Mouse (Mus musculus) midbrain, postnatal 0 days (tissue): Measurements from ENCODE around the gene 5031439G07Rik. TPM values are rescaled to one million over a fixed set of nuclear protein-coding genes. Genes with fewer than 3 reads are reported as not detected.

Source experiments
- ATAC-seq: fragments of 200-750 bp; cut with Nextera tagmentation; 2 replicates; pipeline ENCODE4 v1.8.0; 2017; ENCODE audit warnings: moderate number of reproducible peaks, mild to moderate bottlenecking, moderate TSS enrichment, moderate library complexity; ENCODE audit not compliant: low FRiP score
- DNase-seq: peaks from one replicate; pipeline ENCODE4 v3.0.0-alpha.2; 2015; ENCODE audit warnings: low spot score
- H3K27ac ChIP-seq: fragments of 300-500 bp; sonication (generic); 2 replicates; pipeline ENCODE4 v1.5.1; 2014; ENCODE audit warnings: low read depth, mild to moderate bottlenecking, low read length, mixed read lengths
- H3K27me3 ChIP-seq: fragments of 300-500 bp; sonication (generic); 2 replicates; pipeline ENCODE4 v1.6.1; 2014; ENCODE audit warnings: low read length, control low read depth, mixed read lengths; ENCODE audit not compliant: insufficient read depth
- H3K36me3 ChIP-seq: fragments of 300-500 bp; sonication (generic); 2 replicates; pipeline ENCODE4 v1.6.1; 2014; ENCODE audit warnings: low read length, control low read depth, mixed read lengths; ENCODE audit not compliant: insufficient read depth
- H3K4me1 ChIP-seq: fragments of 300-500 bp; sonication (generic); 2 replicates; pipeline ENCODE4 v1.6.1; 2014; ENCODE audit warnings: mild to moderate bottlenecking, control low read depth, antibody characterized with exemption, low read length, mixed read lengths; ENCODE audit not compliant: insufficient read depth
- H3K4me2 ChIP-seq: fragments of 300-500 bp; sonication (generic); 2 replicates; pipeline ENCODE4 v1.6.1; 2014; ENCODE audit warnings: low read depth, mild to moderate bottlenecking, low read length, mixed read lengths; ENCODE audit not compliant: poor library complexity, severe bottlenecking
- H3K4me3 ChIP-seq: fragments of 300-500 bp; sonication (generic); 2 replicates; pipeline ENCODE4 v1.5.1; 2014; ENCODE audit warnings: low read depth, mild to moderate bottlenecking, low read length, moderate library complexity
- H3K9ac ChIP-seq: fragments of 300-500 bp; sonication (generic); replicated peaks from 2 replicates; pipeline ENCODE4 v1.6.1; 2014; ENCODE audit warnings: mild to moderate bottlenecking, low read length, moderate library complexity, mixed read lengths; ENCODE audit not compliant: poor library complexity, severe bottlenecking
- H3K9me3 ChIP-seq: fragments of 300-500 bp; sonication (generic); 2 replicates; pipeline ENCODE4 v1.6.1; 2016; ENCODE audit warnings: low read length, control low read depth
- CTCF ChIP-seq: IDR thresholded peaks from 2 replicates; pipeline ENCODE4 v1.5.1; 2016; ENCODE audit warnings: antibody characterized with exemption, mild to moderate bottlenecking
- WGBS: fragments of 180-500 bp; shearing (Covaris S2); extraction: QIAGEN DNeasy Blood & Tissue Kit; methylation state at CpG from one replicate; pipeline ENCODE4 v1.1.7; 2014; 5-methylcytosine and 5-hydroxymethylcytosine counted together
- polyA plus RNA-seq: library from polyadenylated mRNA; unstranded; fragments of >200 nt; fragmentation: Nextera tagmentation; extraction: Ambion mirVana; gene quantifications from 2 replicates; pipeline ENCODE4 v1.2.1, GENCODE M21; 2015
- total RNA-seq: library from RNA; depleted of rRNA; stranded (reverse); fragments of >200 nt; gene quantifications from 2 replicates; pipeline ENCODE4 v1.2.3, GENCODE M21; 2014

Gene 5031439G07Rik
- total and polyA plus RNA-seq, 2 experiments from 2014 or later = 22.2 to 127 TPM

DNA sequence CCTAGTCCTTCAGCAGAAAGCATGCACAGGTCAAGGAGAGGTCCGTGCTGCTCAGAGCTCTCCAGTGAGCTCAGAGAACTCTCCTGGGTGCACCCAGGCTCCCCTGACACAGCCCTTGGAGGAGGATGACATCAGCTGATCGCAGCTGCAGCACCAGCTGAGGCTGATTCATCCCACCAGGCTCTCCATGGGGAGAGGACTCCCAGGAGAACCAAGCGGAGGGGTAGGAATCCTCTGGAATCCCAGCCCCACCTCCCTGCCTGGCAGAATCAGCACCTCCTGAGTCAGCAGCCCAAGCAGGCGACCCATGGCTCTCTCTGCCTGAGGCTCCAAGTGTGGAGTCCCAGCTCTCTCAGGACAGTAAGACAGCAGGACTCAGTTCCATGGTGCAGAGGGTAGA is 12.6 kb downstream of the 5031439G07Rik start:
- no peaks in the 10 kb centered on the region for H3K27me3 ChIP-seq
- no peak overlapping the region for H3K27ac ChIP-seq
- 45% methylated on average over 3 of the region's 4 CpGs for WGBS
- DNase-seq = peak; percentile 27
- H3K4me3 ChIP-seq = no peak overlapping the region
- ATAC-seq = no peak
- H3K4me2 ChIP-seq = no peak overlapping the region
- peaks cover 9% of the 10 kb centered on the region; the same call in 1 of the 2 replicates for H3K4me1 ChIP-seq
- no peak overlapping the region for H3K9ac ChIP-seq
- H3K36me3 ChIP-seq = 0 out of 2 replicates have a peak, but pooled peaks cover 7% of the 10 kb centered on the region
- no peak for TF ChIP-seq CTCF
- no peaks in the 10 kb centered on the region for H3K9me3 ChIP-seq

DNA sequence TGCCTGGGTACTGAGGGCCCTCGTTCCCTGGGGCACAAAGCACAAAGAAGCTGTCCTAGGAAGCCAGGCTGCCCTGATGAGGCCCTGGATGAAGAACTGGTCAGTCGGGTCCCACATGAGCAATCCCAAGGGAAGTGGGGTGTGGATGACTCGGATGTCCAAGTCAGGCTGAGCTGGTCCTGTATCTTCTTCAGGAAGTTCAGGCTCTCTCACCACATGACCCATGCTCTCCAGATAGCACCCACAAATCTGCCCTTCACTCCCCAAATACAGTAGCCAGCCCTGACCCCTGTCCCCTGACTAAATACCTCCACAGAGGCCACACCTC is 14.8 kb downstream of the 5031439G07Rik start:
- H3K27me3 ChIP-seq = no peaks in the 10 kb centered on the region
- no peak for TF ChIP-seq CTCF
- peaks cover 10% of the 10 kb centered on the region; the same call in 1 of the 2 replicates for H3K36me3 ChIP-seq
- 17% methylated on average over 3 of the region's 3 CpGs for WGBS
- peak; percentile 21; the same call in 1 of the 2 replicates for ATAC-seq
- H3K4me3 ChIP-seq = no peak overlapping the region
- H3K9ac ChIP-seq = no peak overlapping the region
- no peak for DNase-seq
- H3K4me1 ChIP-seq = peaks cover 9% of the 10 kb centered on the region; the same call in 1 of the 2 replicates
- no peak overlapping the region for H3K4me2 ChIP-seq
- H3K27ac ChIP-seq = no peak overlapping the region
- H3K9me3 ChIP-seq = no peaks in the 10 kb centered on the region

DNA sequence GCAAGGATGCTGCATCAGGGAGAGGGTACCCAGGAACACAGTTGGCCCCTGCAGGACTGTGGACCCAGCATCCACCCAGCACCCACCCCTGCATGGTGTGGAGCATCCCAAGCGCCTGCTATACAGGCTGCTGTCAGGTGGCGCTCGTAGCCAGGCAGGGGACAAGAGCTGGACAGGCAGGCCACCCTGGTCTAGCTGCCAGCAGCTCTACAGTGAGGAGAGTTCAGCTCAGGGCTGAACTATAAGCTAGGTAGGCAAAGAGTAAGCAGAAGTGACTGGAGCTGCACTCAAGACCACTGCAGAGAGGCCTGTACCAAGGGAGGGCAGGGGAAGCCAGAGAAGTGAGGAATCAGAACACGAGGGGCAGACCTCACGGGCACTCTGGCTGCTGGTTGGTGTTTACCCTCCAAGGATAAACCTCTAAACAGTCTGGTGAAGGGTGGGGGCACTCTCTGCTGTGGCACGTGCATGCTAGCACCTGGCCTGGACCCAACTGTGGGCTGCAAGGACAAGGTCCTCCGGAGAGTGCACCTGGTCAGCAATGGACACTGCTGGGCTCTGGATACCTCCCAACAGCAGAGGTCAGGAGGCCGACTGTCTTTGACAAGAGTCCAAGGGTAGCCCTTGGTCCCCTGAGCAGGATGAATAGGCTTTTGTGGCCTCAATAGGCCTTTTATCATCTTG is 15.3 kb downstream of the 5031439G07Rik start:
- 49% methylated on average over 8 of the region's 8 CpGs for whole genome bisulfite sequencing
- no peak overlapping the region for H3K4me3 ChIP-seq
- ATAC-seq (peak; percentile 59), DNase-seq (peak; percentile 32)
- H3K27ac ChIP-seq = peak overlapping the region; percentile 38; the same call in 1 of the 2 replicates
- no peak overlapping the region for H3K4me2 ChIP-seq
- H3K4me1 ChIP-seq = peaks cover 9% of the 10 kb centered on the region; the same call in 1 of the 2 replicates
- no peak overlapping the region for H3K9ac ChIP-seq
- no peaks in the 10 kb centered on the region for H3K9me3 ChIP-seq
- no peak for TF ChIP-seq CTCF
- no peaks in the 10 kb centered on the region for H3K27me3 ChIP-seq
- peaks cover 7% of the 10 kb centered on the region; the same call in 1 of the 2 replicates for H3K36me3 ChIP-seq

DNA sequence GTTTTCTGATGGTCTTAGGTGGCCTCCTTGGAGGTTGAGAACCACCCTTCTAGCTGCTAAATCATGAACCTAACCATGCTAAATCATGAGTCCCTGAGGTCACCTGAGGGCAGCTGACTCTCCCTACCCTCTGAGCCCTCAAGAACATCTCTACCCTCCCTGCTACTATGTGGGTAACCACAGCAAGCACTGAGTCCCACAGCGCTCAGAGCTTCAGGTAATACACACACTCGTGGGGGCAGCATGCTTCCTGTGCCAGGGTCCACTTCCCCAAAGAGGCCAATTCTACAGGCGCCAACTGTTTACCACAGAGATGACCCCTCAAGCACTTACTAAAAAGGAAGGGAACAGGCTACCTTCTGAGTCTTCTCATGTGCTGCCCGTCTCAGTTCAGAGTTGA is 19.8 kb downstream of the 5031439G07Rik start:
- H3K27ac ChIP-seq = no peak overlapping the region
- no peak for TF ChIP-seq CTCF
- H3K4me1 ChIP-seq = peaks cover 2% of the 10 kb centered on the region; the same call in 1 of the 2 replicates
- no peak for ATAC-seq
- no peak overlapping the region for H3K9ac ChIP-seq
- 90% methylated on average over 4 of the region's 4 CpGs for WGBS
- no peaks in the 10 kb centered on the region for H3K27me3 ChIP-seq
- H3K36me3 ChIP-seq = peaks cover 3% of the 10 kb centered on the region; the same call in 1 of the 2 replicates
- H3K4me2 ChIP-seq = no peak overlapping the region
- H3K4me3 ChIP-seq = no peak overlapping the region
- no peaks in the 10 kb centered on the region for H3K9me3 ChIP-seq
- DNase-seq = no peak

DNA sequence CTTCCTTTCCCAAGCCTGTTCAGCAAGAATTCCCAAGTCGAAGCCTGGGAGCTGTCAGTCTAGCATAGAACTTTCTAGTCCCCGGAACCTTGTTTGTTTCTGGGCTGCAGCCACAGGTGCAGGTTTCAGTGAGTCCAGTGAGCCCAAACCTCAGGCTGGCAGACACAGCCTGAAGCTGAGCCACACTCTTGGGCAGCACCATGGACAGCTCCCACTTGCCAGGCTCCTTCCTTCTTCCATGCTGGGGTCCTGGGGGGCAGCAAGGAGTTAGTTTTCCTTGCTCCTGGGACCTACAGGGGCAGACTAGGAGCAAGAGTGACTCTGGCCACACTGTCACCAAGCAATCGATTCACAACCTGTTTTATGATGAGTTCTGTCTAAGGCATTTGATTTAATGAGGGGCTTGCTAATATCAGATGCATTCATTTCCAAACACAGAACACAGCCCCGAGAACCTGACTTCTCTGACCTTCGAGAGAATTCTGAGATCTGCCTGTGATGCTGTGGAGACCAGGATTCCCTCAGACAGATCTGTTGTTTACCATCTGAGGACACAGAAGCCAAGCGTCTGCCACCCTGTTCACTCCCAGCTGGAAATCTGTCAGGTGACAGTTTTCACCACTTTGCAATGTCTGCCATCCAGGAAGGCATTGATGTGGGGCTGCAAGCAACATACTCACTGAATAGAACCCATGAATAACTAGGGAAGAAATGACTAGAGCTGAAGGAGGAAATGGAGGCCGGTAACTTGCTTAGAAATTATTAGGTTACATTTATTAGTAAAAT is 22.6 kb downstream of the 5031439G07Rik start:
- Histone ChIP-seq H3K27me3 (no peaks in the 10 kb centered on the region), H3K4me3 (no peak overlapping the region), H3K36me3 (peaks cover 3% of the 10 kb centered on the region; the same call in 1 of the 2 replicates), H3K4me2 (no peak overlapping the region), H3K9me3 (no peaks in the 10 kb centered on the region), H3K9ac (no peak overlapping the region), H3K4me1 (peaks cover 1% of the 10 kb centered on the region), H3K27ac (no peak overlapping the region)
- ATAC-seq (no peak), DNase-seq (no peak)
- 60% methylated on average over 7 of the region's 7 CpGs for WGBS
- TF ChIP-seq CTCF = no peak

DNA sequence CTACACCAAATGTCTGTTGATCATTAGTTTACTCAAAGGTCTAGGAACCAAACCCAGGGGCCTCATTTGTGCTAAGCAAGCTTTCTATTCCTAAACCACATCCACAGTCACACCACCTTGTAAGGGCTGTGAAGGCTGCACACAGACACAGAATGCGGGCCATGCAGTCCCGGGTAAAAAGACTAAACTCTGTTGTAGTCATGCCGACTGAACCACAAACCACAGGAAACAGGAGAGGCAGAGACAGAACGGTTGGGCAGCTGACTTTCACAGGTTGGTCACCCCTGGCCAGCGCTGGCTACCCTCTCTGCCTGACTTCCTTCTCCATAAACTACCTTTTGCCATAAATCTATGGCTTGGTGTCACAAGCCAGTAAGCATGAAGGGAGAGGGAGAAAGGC is 23.6 kb downstream of the 5031439G07Rik start:
- Histone ChIP-seq H3K27ac (no peak overlapping the region), H3K27me3 (no peaks in the 10 kb centered on the region), H3K9me3 (no peaks in the 10 kb centered on the region), H3K9ac (no peak overlapping the region), H3K36me3 (no peaks in the 10 kb centered on the region; the same call in 1 of the 2 replicates), H3K4me1 (peaks cover 5% of the 10 kb centered on the region), H3K4me3 (no peak overlapping the region), H3K4me2 (no peak overlapping the region)
- no peak for TF ChIP-seq CTCF
- 81% methylated on average over 5 of the region's 5 CpGs for WGBS
- no peak for DNase-seq
- no peak for ATAC-seq
